Mouse (Mus musculus) heart, embryonic 12.5 days (tissue): ENCODE measurements around the gene Robo3. TPM values are rescaled to one million over a fixed set of nuclear protein-coding genes. Genes with fewer than 3 reads are reported as not detected.
A peak's percentile ranks its signal among the peaks of the same experiment; 100 is the strongest.

Source experiments
- ATAC-seq: fragments of 200-750 bp; cut with Nextera tagmentation; 2 replicates; pipeline ENCODE4 v1.8.0; 2017; ENCODE audit warnings: moderate TSS enrichment, moderate library complexity; ENCODE audit not compliant: insufficient number of reproducible peaks, low FRiP score
- H3K27ac ChIP-seq: fragments of 300-500 bp; sonication (generic); 2 replicates; pipeline ENCODE4 v1.5.1; 2016; ENCODE audit warnings: mild to moderate bottlenecking, moderate library complexity; ENCODE audit not compliant: poor library complexity, severe bottlenecking
- H3K27me3 ChIP-seq: fragments of 300-500 bp; sonication (generic); replicated peaks from 2 replicates; pipeline ENCODE4 v1.6.1; 2016; ENCODE audit warnings: mild to moderate bottlenecking, moderate library complexity
- H3K36me3 ChIP-seq: fragments of 300-500 bp; sonication (generic); 2 replicates; pipeline ENCODE4 v1.6.1; 2016; ENCODE audit warnings: mild to moderate bottlenecking, moderate library complexity
- H3K4me1 ChIP-seq: fragments of 300-500 bp; sonication (generic); replicated peaks from 2 replicates; pipeline ENCODE4 v1.6.1; 2016; ENCODE audit warnings: mild to moderate bottlenecking
- H3K4me2 ChIP-seq: fragments of 300-500 bp; sonication (generic); 2 replicates; pipeline ENCODE4 v1.6.1; 2016; ENCODE audit warnings: mild to moderate bottlenecking, moderate library complexity
- H3K4me3 ChIP-seq: fragments of 300-500 bp; sonication (generic); 2 replicates; pipeline ENCODE4 v1.5.1; 2016; ENCODE audit warnings: mild to moderate bottlenecking
- H3K9ac ChIP-seq: fragments of 300-500 bp; sonication (generic); 2 replicates; pipeline ENCODE4 v1.6.1; 2016; ENCODE audit warnings: mild to moderate bottlenecking, moderate library complexity
- H3K9me3 ChIP-seq: fragments of 300-500 bp; sonication (generic); replicated peaks from 2 replicates; pipeline ENCODE4 v1.6.1; 2016; ENCODE audit warnings: mild to moderate bottlenecking, moderate library complexity
- WGBS: fragments of 180-500 bp; shearing (Covaris S2); methylation state at CpG from one replicate; pipeline ENCODE4 v1.1.7; 2016; 5-methylcytosine and 5-hydroxymethylcytosine counted together
- polyA plus RNA-seq: library from polyadenylated mRNA; unstranded; fragments of >200 nt; fragmentation: Nextera tagmentation; extraction: Ambion mirVana; gene quantifications from 2 replicates; pipeline ENCODE4 v1.2.1, GENCODE M21; 2016

The Robo3 gene
- polyA plus RNA-seq, 1 experiment from 2014 or later, result 0.20 TPM

- Histone ChIP-seq H3K9ac (no peak overlapping the region), H3K4me1 (peaks cover 6% of the 10 kb centered on the region; the same call in 1 of the 2 replicates), H3K4me2 (no peak overlapping the region), H3K4me3 (no peak overlapping the region), H3K9me3 (no peaks in the 10 kb centered on the region), H3K36me3 (no peaks in the 10 kb centered on the region), H3K27me3 (peaks cover 91% of the 10 kb centered on the region), H3K27ac (no peak overlapping the region)
- whole genome bisulfite sequencing, result 14% methylated on average over 3 of the region's 3 CpGs
- ATAC-seq, result no peak
These were observed 21.9 kb upstream of the Robo3 start for GRCm38 (mm10) chr9:37454991-37455390.

GRCm38 (mm10) chr9:37454011-37454492 is 21.0 kb upstream of the Robo3 start:
- Histone ChIP-seq H3K4me3 (no peak overlapping the region), H3K9ac (no peak overlapping the region), H3K36me3 (no peaks in the 10 kb centered on the region), H3K9me3 (no peaks in the 10 kb centered on the region), H3K4me1 (peaks cover 6% of the 10 kb centered on the region; the same call in 1 of the 2 replicates), H3K27ac (no peak overlapping the region), H3K4me2 (no peak overlapping the region), H3K27me3 (peaks cover 84% of the 10 kb centered on the region)
- WGBS, result 20% methylated on average over 6 of the region's 6 CpGs
- no peak for ATAC-seq

- H3K9me3 ChIP-seq, result no peaks in the 10 kb centered on the region
- no peak for ATAC-seq
- no peak overlapping the region for H3K27ac ChIP-seq
- peaks cover 6% of the 10 kb centered on the region; the same call in 1 of the 2 replicates for H3K4me1 ChIP-seq
- no peaks in the 10 kb centered on the region for H3K36me3 ChIP-seq
- 38% methylated on average over 4 of the region's 4 CpGs for WGBS
- H3K27me3 ChIP-seq, result peaks cover 78% of the 10 kb centered on the region
- no peak overlapping the region for H3K4me3 ChIP-seq
- no peak overlapping the region for H3K4me2 ChIP-seq
- no peak overlapping the region for H3K9ac ChIP-seq
These were observed 20.3 kb upstream of the Robo3 start for GRCm38 (mm10) chr9:37453328-37453727.

- H3K27ac ChIP-seq, result no peak overlapping the region
- no peak for ATAC-seq
- no peak overlapping the region for H3K4me2 ChIP-seq
- peaks cover 69% of the 10 kb centered on the region for H3K27me3 ChIP-seq
- H3K9me3 ChIP-seq, result no peaks in the 10 kb centered on the region
- H3K9ac ChIP-seq, result no peak overlapping the region
- H3K4me3 ChIP-seq, result no peak overlapping the region
- no peaks in the 10 kb centered on the region for H3K36me3 ChIP-seq
- WGBS, result under 1% methylated on average over 5 of the region's 5 CpGs
- H3K4me1 ChIP-seq, result peaks cover 6% of the 10 kb centered on the region; the same call in 1 of the 2 replicates
These were observed 19.4 kb upstream of the Robo3 start for GRCm38 (mm10) chr9:37452401-37452800.

GRCm38 (mm10) chr9:37437772-37438735 is 5.0 kb upstream of the Robo3 start:
- Histone ChIP-seq H3K4me2 (no peak overlapping the region), H3K9me3 (no peaks in the 10 kb centered on the region), H3K27ac (no peak overlapping the region), H3K27me3 (peaks cover 37% of the 10 kb centered on the region), H3K36me3 (no peaks in the 10 kb centered on the region), H3K4me3 (no peak overlapping the region), H3K4me1 (peaks cover 17% of the 10 kb centered on the region), H3K9ac (no peak overlapping the region)
- no peak for ATAC-seq
- WGBS, result 24% methylated on average over 3 of the region's 3 CpGs

GRCm38 (mm10) chr9:37435616-37436015 is 2.6 kb upstream of the Robo3 start:
- no peak overlapping the region for H3K9ac ChIP-seq
- H3K4me1 ChIP-seq, result peaks cover 28% of the 10 kb centered on the region
- H3K27ac ChIP-seq, result no peak overlapping the region
- no peak for ATAC-seq
- H3K36me3 ChIP-seq, result no peaks in the 10 kb centered on the region
- no peak overlapping the region for H3K4me2 ChIP-seq
- peaks cover 61% of the 10 kb centered on the region for H3K27me3 ChIP-seq
- 15% methylated on average over 4 of the region's 4 CpGs for WGBS
- H3K9me3 ChIP-seq, result no peaks in the 10 kb centered on the region
- H3K4me3 ChIP-seq, result no peak overlapping the region

GRCm38 (mm10) chr9:37434932-37435331 is 1.9 kb upstream of the Robo3 start:
- no peaks in the 10 kb centered on the region for H3K9me3 ChIP-seq
- ATAC-seq, result no peak
- WGBS, result 1% methylated on average over 14 of the region's 14 CpGs
- H3K36me3 ChIP-seq, result no peaks in the 10 kb centered on the region
- no peak overlapping the region for H3K4me2 ChIP-seq
- H3K27me3 ChIP-seq, result peaks cover 67% of the 10 kb centered on the region
- H3K27ac ChIP-seq, result no peak overlapping the region
- H3K4me1 ChIP-seq, result peaks cover 28% of the 10 kb centered on the region
- H3K9ac ChIP-seq, result no peak overlapping the region
- H3K4me3 ChIP-seq, result no peak overlapping the region

- H3K4me3 ChIP-seq, result 0 out of 2 replicates have a peak overlapping the region, but pooled peaks have one; percentile 39
These were observed 946 bp upstream of the Robo3 start for GRCm38 (mm10) chr9:37433823-37434560.

GRCm38 (mm10) chr9:37432026-37432666 is 900 bp downstream of the Robo3 start:
- Histone ChIP-seq H3K27me3 (peaks cover 83% of the 10 kb centered on the region), H3K4me1 (peaks cover 24% of the 10 kb centered on the region), H3K4me3 (peak overlapping the region; percentile 39), H3K36me3 (no peaks in the 10 kb centered on the region), H3K27ac (no peak overlapping the region), H3K9me3 (no peaks in the 10 kb centered on the region), H3K9ac (no peak overlapping the region), H3K4me2 (peak overlapping the region; percentile 68)
- ATAC-seq, result no peak
- 3% methylated on average over 16 of the region's 17 CpGs for WGBS

More at GRCm38 (mm10) chr9:37433823-37434560, 946 bp upstream of the Robo3 start:
- H3K27me3 ChIP-seq, result peaks cover 77% of the 10 kb centered on the region
- H3K9ac ChIP-seq, result no peak overlapping the region
- WGBS, result 2% methylated on average over 18 of the region's 18 CpGs
- H3K4me1 ChIP-seq, result peaks cover 28% of the 10 kb centered on the region
- no peaks in the 10 kb centered on the region for H3K9me3 ChIP-seq
- peak overlapping the region; percentile 68 for H3K4me2 ChIP-seq
- H3K36me3 ChIP-seq, result no peaks in the 10 kb centered on the region
- no peak overlapping the region for H3K27ac ChIP-seq
- ATAC-seq, result no peak

GRCm38 (mm10) chr9:37430582-37430981 is 2.5 kb downstream of the Robo3 start:
- Histone ChIP-seq H3K4me2 (peak overlapping the region; percentile 47; the same call in 1 of the 2 replicates), H3K9ac (no peak overlapping the region), H3K4me3 (peak overlapping the region; percentile 12; the same call in 1 of the 2 replicates), H3K36me3 (no peaks in the 10 kb centered on the region), H3K4me1 (peaks cover 24% of the 10 kb centered on the region), H3K27ac (no peak overlapping the region), H3K27me3 (peaks cover 87% of the 10 kb centered on the region), H3K9me3 (no peaks in the 10 kb centered on the region)
- no peak for ATAC-seq
- 1% methylated on average over 12 of the region's 12 CpGs for WGBS
